Mouse (Mus musculus): Measurements from ENCODE around the gene Bri3. TPM values are rescaled to one million over a fixed set of nuclear protein-coding genes. Genes with fewer than 3 reads are reported as not detected.

Gene Bri3
- polyA plus RNA-seq, 1 experiment = 69.0 TPM

GRCm38 (mm10) chr5:144380689-144381088 lies 136.5 kb downstream of the Bri3 start:
- TF ChIP-seq GATA1 (IDR thresholded peaks at IDR 0.05; ENCODE audit: low read length) = no peak

DNA sequence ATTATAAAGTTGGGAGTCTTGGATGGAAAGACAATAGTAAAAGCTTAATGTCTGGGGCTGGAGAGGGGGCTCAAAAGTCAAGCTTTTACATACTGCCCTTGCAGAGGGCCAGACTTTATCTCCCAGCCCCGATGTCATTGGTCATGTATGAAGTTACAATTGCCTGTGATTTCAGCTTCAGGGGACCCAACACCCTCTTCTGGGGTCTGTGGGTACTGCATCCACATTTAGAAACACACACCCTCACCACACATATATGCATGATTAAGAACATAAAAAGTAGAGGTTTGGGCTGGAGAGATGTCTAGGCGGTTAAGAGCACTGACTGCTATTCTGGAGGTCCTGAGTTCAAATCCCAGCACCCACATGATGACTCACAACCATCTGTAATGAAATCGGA lies 137.5 kb downstream of the Bri3 start:
- TF ChIP-seq GATA1 (IDR thresholded peaks at IDR 0.05; ENCODE audit: low read length) = no peak

DNA sequence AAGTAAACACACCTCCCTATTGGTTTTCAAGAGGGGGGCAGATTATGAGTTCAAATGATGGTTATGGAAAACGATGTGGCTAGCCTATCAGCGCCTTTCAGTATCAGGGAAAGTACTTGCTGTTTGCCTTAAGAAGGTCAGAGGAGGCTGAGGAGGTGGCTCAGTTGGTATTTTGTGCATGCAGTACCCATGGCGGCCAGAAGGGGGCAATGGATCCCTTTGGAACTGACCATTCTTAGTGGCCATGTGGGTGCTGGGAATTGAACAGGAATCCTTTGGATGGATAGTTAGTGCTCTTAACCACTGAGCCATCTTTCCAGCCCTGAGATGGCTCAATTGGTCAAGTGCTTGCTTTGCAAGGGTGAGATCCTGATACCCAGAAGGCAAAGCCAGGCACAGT lies 139.7 kb downstream of the Bri3 start:
- no peak for TF ChIP-seq GATA1 (IDR thresholded peaks at IDR 0.05; ENCODE audit: low read length)

GRCm38 (mm10) chr5:144387851-144388250 lies 143.6 kb downstream of the Bri3 start:
- no peak for TF ChIP-seq GATA1 (IDR thresholded peaks at IDR 0.05; ENCODE audit: low read length)

DNA sequence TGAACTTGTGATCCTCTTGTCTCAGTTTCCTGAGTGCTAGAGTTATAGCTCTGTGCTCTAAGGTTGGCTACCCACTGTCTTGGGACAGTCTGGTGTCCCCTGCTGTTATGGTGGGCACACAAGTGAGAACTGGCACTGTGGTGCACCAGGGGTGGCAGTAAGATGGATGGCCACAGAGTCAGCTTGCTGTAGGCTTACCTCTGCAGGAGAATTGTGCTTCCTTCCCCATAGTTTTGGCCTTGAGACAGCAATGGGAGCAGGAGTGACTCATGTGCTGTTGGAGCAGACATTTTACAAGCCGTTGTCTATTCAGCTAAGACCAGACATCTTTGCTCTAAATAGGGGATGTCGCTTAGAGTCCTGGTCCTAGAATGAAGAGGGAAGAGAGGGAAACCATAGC lies 149.9 kb downstream of the Bri3 start:
- TF ChIP-seq GATA1 (IDR thresholded peaks at IDR 0.05; ENCODE audit: low read length) = no peak

DNA sequence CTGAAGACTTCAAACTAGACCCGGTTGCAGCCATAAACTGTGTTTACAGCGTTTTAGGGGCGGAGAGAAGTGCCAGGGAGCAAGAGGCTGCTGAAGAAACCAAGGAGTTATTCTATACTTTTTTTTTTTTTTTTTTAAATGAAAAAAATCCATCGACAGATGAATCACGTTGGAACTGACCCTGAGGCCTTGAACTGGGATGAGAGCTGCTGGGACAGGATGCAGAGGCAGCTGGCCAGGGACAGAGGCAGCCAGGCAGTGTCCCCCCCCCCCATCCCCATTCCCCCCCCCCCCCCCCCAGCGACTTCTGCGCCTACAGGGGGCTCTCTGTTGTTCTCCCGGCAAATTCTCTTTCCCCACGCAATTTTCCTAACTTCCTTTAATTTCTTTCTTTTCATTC lies 153.3 kb downstream of the Bri3 start:
- no peak for TF ChIP-seq GATA1 (IDR thresholded peaks at IDR 0.05; ENCODE audit: low read length)

DNA sequence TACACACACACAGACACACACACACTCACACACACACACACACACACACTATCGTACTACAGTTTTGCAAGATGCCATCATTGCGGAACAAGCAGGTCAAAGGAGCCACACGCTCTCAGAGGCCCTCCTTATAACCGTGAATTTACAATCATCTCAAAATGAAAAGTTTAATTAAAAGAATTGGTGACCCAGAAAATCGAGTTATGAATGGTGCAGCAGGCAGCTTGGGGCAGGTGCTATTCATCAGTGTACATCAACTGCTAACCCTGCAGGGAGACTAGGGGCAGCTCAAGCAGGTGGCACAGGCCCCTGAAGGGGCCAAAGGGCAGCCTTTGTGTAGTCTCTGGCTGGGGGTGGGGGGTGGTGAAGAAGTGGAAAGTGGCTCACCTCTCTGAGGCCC lies 156.6 kb downstream of the Bri3 start:
- TF ChIP-seq GATA1 (IDR thresholded peaks at IDR 0.05; ENCODE audit: low read length) = no peak

DNA sequence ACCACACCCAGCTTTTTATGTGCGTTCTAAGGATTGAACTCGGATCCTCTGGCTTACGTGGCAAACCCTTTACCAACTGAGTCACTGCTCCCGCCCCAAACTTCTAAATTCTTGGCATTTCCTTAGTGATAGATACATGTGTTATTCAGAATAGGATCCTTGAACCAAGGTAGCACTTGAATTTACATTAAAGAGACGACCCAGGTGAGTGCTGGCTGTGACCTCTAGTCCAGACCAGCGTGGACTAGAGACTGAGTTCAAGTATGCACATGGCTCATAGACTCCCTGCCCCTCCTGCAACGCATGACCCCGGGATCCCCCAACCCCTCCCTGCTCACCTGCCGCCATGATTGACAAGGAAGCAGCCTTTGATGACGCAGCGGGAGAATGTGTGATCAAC lies 162.0 kb downstream of the Bri3 start:
- TF ChIP-seq GATA1 (IDR thresholded peaks at IDR 0.05; ENCODE audit: low read length) = no peak

DNA sequence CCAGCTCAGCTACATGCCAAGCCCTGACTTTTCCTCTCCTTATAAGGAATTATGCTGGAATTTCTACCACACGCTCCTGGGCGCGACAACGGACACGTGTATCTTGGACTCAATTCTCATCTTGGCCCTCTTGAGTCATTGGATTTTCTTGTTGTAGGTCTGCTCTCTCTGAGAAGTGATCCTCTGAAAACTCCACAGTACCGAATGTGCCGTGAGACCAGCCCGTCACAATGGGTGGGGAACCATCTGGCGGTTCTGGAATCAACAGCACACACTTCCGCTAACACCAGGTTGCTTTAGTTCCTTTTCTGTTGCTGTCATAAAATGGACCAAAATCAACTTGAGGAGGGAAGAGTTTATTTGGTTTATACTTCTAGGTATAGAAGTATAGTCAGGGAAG lies 166.4 kb downstream of the Bri3 start:
- no peak for TF ChIP-seq GATA1 (IDR thresholded peaks at IDR 0.05; ENCODE audit: low read length)

- TF ChIP-seq GATA1 (IDR thresholded peaks at IDR 0.05; ENCODE audit: low read length) = no peak
Observed at GRCm38 (mm10) chr5:144411702-144412101, 167.5 kb downstream of the Bri3 start.

DNA sequence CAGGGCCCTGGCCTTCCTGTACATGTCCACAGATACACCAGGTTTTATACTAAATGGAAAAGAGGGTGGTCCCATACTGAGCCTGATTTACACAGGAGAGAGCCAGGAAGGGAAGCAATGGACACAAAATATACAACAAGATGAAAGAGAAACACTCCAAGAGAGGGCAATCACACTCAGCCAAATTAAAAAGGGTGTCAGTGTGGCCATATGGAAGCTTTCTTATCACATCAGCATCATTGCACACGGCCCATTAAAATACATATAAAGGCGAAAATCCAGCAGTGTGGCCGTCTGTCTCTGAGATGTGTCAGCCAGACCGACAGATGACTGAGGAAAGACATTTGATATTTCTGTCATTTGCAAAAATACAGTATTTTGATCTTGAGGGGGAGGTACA lies 168.5 kb downstream of the Bri3 start:
- no peak for TF ChIP-seq GATA1 (IDR thresholded peaks at IDR 0.05; ENCODE audit: low read length)

DNA sequence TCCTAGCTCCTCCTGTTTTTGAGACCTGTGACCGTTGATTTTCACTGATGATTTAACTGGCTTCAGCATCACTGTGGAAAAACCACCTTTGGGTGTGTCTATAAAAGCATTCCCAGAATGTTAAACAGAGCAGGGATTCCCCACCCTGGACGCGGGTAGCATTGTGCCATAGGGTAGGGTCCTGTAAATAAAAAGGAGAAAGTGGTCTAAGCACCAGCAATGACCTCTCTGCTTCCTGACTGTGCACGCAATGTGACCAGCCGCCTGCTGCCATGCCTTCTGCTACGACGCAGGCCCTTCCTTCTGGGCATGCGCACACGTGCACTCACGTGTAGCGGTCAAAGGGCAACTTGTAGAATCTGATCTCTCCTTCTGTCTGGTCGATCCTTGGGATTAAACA lies 174.2 kb downstream of the Bri3 start:
- TF ChIP-seq GATA1 (IDR thresholded peaks at IDR 0.05; ENCODE audit: low read length) = no peak

DNA sequence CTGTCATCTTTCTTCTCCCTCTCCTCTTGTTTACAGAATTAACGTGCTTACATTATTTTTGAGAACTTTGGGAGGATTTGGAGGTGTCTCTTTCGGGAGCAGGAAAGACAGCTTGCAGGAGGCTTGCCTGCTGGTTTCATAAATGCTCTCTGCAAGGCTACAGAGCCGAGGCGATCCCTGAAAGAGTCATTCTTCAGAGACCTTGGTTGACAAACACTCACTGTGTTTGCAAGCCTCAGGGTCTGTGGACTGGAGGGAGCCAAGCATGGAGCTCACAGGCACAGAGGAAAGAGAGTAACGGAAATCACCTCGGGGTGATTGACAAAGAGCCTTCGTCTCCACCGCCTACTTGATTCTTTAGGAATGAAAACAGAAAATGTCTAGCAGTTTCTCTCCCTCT lies 175.8 kb downstream of the Bri3 start:
- TF ChIP-seq GATA1 (IDR thresholded peaks at IDR 0.05; ENCODE audit: low read length) = no peak

DNA sequence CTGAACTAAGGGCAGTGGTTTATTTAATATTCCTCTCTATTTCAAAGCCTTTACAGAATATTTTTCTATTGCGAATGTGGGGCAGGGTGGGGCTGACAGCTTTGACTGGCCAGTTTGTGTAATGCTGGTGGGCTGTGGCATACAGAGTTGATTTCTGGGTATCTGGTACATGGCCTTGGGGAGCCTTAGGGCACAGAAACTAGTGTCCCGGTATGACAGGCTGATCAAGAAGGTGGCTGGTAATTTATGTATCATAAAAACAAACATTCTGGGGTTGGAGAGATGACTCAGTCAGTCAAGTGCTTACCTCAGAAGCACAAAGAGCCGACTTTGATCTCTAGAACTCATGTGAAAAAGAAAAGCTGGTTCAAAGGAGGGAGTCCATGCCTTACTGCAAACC lies 182.5 kb downstream of the Bri3 start:
- TF ChIP-seq GATA1 (IDR thresholded peaks at IDR 0.05; ENCODE audit: low read length) = no peak

DNA sequence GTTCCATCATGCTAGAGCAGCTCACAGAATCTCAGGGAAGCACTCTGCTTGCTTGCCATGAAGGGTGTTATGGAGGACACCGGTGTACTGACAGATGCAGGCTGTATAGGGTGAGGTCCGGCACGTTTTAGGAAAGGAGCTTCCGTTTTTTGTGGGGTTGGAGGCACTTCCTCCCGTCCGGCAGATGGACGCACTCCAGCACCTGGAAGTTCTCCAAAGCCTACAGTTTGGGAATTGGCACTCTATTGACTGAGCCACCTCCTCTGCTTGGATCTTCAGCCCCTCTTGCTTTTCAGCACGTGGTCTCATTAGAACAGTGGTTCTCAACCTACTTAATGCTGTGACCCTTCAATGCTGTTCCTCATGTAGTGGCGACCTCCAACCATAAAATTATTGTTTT lies 183.6 kb downstream of the Bri3 start:
- no peak for TF ChIP-seq GATA1 (IDR thresholded peaks at IDR 0.05; ENCODE audit: low read length)

- TF ChIP-seq GATA1 (IDR thresholded peaks at IDR 0.05; ENCODE audit: low read length) = no peak
Observed at GRCm38 (mm10) chr5:144431481-144431880, 187.2 kb downstream of the Bri3 start.

- TF ChIP-seq GATA1 (IDR thresholded peaks at IDR 0.05; ENCODE audit: low read length) = no peak
Observed at GRCm38 (mm10) chr5:144439286-144440040, 195.2 kb downstream of the Bri3 start.

GRCm38 (mm10) chr5:144441831-144442271 lies 197.6 kb downstream of the Bri3 start:
- no peak for TF ChIP-seq GATA1 (IDR thresholded peaks at IDR 0.05; ENCODE audit: low read length)

Data from G1E-ER4 (cell line).